Mouse (Mus musculus): ENCODE data around the gene Gm44511. TPM values are rescaled to one million over a fixed set of nuclear protein-coding genes. Genes with fewer than 3 reads are reported as not detected.
A peak's percentile ranks its signal among the peaks of the same experiment; 100 is the strongest.
"Not testable (repeated sequence)": the region's sequence is repeated elsewhere in the genome, so short reads cannot be mapped to it uniquely, and the experiment has no call there.

Gm44511 gene
- total RNA-seq, 2 experiments from 2014 or later = not detected

DNA sequence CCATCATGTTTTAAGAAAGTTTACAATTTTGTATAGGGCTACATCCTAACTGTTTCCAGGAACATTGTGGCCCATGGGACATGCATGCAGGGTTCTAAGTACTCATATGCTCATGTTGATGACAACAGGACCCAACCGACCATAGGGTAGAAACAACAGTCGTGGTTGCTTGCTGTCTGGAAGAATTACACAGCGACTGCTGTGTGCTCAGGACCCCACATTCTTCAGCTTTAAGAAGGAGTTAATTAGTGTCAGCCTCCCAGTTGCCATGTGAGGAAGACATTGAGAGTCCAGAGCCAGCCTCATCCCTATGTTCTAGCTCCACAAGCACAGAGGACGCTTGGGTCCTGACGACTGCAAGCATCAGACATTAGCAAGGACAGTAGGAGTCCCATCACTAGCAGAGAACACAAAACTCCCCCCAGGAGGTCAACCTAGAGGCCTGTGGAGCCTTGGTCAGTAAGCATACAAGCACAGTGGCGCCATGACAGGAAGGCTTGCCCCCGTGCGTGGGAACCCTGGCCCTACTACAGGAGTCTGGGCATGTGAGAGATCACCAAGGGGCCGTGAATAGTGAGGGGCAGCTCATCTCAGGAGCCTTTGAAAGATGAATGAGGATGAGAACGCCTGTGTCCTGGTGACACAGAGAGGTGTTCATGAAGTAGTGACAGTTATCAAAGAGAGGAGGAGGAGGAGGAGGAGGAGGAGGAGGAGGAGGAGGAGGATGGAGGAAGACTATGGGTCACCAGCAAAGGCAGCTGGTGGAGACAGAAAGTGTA lies 63.0 kb downstream of the Gm44511 start:
- peak in 1 of 2 experiments; percentile 20 for DNase-seq (ENCODE audit: low spot score in 2 of 2)

DNA sequence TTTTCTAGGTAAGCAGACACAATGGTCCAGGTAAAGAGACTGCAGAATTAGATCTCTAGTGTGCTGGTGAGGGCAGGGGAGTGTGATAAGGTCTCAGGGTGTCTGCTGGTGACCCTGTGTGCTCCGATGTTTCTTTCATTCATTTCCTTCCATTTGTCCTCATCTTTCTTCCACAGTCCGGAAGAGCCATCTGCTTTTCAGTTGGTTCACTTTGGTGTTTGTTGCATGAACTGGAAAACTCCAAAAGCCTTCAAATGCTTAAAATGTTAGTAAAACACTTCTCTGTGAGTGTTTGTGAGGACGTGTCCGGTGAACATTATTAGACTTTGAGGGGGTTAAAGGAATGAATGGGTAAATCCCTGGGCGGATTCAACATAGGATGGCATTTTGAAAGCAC lies 65.0 kb downstream of the Gm44511 start:
- DNase-seq (ENCODE audit: low spot score in 2 of 2) = no peak

DNA sequence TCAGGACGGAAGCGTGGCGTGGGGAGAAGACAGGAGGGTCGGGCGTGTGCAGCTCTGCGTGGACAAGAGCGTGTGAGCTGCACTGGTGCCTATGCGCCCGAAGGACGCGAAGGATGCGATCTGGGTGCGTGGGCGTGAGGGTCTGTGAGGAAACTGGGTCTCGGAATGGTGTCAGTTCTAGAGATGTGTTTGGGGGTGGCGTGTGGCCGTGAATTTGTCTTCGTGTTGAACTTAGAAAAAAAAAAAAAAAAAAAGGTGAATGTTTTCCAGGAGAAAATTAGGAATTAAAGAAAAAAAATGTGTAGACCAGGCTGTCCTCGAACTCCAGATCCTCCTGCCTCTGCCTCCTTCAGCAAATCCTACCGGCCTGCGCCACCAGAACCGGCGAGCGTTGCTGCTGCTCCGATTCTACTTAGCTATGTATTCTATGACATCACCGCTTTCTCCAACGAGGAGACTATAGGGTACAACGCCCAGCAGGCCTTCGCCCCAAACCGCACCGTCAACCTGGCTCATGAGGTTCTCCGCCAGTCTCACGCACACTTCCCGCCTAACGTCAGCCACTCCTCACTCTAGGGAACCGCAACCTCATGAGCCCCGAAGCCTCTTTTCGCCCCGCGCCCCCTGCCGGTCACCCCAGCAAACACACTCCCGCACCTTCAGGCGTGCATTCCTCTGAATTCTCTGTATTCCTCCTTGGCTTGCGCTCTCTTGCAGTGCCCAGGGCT lies 65.5 kb downstream of the Gm44511 start:
- DNase-seq (ENCODE audit: low spot score in 2 of 2) = peak; percentile 93 to 94

DNA sequence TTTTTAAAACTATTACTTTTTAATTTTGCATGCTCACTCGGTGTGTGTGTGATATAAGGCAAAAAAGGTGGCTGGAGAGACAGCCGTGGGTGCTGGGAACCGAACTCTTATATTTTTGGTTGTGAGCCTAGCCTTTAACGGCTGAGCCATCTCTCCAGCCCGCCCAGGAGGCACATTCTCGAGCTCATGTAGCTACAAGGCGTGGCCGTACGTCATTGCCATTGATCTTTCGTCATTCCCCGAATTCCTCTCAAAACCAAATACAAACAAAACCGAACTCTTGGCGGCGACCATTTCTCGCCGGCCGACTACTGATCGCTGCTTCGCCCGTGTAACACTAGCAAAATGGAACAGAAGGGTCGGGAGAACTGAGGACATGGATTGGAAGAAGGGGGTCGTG lies 66.1 kb downstream of the Gm44511 start:
- peak; percentile 97 to 98 for DNase-seq (ENCODE audit: low spot score in 2 of 2)

DNA sequence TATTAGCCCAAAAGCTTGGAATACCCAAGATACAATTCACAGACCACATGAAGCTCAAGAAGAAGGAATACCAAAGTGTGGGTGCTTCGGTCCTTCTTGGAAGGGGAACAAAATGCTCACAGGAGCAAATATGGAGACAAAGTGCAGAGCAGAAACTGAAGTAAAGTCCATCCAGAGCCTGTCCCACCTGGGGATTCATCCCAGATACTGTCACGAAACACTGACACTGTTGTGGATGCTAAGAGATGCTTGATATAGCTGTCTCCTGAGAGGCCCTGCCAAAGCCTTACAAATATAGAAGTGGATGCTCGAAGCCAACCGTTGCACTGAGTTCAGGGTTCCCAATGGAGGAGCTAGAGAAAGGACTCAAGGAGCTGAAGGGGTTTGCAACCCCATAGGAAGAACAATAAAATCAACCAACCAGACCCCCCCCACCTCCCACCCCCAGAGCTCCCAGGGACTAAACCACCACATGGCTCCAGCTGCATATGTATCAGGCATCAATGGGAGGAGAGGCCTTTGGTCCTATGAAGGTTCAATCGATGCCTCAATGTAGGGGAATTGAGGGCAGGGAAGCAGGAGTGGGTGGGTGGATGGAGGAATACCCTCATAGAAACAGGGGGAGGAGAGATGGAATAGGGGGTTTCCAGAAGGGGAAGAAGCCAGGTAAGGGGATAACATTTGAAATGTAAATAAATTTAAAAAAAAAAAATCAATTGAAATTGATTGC lies 66.7 kb downstream of the Gm44511 start:
- no peak for DNase-seq (ENCODE audit: low spot score in 2 of 2)

DNA sequence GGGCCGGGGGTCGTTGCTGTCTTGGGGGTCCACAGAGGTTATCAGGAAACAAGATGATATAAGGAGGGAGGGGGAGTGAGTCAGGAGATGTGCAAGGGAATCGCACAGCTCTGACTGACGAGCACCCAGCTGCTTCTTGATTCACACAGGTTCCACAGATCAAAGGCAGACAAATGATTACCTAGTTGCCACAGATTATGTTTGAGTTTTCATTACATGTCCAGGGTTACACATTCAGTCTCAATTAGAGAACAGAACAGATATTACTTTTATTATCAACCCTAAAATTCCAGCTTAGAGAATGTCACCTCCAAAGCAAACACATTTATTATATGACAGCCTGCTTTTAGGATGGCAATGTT lies 70.7 kb downstream of the Gm44511 start:
- DNase-seq (ENCODE audit: low spot score in 2 of 2) = not testable (repeated sequence)

DNA sequence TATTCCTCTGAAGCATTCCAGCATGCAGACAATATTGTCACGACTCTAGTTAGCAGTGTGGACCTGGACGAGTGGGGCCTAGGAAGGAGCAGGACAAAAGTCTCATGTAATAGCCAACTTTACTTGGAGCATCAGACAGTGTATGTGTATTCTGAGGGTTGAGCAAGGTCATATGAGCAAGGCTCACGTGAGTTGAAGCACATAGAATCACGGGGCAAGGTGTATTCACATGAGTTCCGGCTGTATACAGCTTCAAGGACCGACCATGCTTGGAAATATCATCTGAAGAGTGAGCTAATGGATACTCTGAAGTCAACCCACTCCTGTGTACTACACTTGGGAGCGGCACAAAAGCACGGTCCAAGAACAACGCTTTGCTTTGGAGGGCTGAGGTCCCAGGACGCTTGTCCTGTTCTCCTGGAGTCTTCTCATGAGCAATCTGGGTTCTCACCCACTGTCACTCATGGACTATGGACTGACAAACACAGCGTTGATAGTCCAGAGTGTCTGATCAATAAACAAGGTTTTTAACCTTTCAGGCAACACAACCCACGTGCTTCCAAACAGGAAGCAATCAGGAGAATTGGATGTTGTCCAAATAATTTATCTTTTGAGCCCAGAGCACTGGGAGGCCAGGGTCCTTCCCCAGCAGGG lies 71.2 kb downstream of the Gm44511 start:
- DNase-seq (ENCODE audit: low spot score in 2 of 2) = not testable (repeated sequence)

- DNase-seq (ENCODE audit: low spot score in 2 of 2) = not testable (repeated sequence)
Measured at GRCm38 (mm10) chr6:128754265-128754664, 71.8 kb downstream of the Gm44511 start.

DNA sequence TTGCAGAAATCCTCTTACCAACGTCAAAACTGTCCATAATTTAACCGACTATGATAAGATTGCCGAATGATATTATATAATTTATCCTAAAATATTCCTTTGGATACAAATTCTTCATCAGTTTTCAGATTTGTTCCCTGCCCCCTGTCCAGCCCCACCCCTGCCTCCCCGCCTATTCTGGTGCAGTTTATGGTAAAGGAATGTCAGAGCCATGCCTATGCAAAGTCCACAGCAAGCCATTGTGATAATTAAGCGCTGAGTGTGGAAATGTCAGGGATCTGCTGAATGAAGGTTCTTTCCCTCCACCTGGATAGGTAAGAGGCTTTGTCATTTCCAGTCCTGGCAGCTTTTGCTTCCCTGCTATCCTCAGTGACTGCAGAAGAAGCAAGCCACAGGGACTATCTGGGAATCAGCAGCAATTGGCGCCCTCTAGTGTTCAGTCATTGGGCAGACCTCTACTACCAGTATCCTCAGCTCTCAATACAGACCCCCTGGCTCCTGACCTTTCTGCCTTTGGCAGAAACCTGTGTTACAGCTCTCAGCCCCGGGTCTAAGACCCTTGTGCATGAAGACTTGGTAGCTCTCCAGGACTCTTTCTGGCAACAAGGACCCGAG lies 72.4 kb downstream of the Gm44511 start:
- peak; percentile 87 to 88 for DNase-seq (ENCODE audit: low spot score in 2 of 2)

DNA sequence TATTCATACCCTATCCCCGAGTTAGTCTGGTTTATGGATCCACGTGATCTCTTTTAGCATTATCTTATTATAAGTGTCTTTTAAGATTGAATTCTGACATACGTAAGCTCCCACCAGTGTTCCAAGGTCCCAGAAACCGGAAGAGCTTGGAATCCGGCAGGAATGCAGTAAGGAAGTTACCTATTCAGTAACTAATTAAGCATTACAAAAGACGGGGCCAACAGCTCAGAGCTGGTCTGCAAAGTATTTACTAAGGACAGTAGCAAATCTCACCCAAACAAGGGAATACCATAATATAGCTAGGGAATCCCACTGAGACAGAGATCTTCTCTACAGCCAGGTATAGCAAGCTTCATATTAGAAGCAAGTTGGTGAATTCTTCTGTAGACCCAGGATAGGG lies 79.1 kb downstream of the Gm44511 start:
- DNase-seq (ENCODE audit: low spot score in 2 of 2) = not testable (repeated sequence)

DNA sequence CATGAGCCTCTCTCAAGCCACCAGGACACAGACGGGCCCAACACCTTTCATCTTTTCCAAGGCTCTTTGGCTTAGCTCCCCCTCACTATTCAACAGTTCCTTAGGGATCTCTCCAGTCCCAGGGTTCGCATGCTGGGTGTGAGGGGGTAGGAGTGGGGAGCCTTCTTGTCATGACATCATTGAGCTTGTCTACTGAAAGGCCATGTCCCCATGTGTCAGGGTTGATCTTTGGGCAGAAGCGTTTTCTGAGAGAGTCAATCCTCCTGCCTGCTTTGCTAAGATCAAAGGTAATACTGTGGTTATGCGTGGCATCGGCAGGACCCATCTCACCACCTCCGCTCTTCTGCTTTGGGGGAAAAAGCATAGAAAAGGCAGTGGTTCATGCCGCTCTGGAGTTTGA lies 88.7 kb downstream of the Gm44511 start:
- DNase-seq (ENCODE audit: low spot score in 2 of 2) = no peak

DNA sequence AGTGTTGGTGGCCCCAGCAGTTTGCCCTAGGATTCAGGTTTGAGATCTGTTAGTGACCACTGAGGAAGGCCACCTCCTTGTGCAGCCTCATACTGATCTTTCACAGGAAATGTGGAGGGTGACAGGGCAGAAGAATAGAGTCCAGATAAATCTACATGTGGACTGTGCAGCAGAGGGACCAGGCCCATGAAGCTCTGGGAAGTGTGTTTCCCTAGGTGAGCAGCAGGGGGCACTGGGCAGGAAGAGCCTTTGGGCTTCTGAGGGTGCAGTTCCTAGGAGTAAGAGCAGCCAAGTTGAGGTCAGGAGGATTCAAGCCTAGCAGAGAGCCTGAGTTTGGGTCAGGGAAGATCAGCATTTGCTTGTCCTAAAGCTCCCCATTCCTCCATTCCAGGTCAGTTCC lies 90.0 kb downstream of the Gm44511 start:
- no peak for DNase-seq (ENCODE audit: low spot score in 2 of 2)

DNA sequence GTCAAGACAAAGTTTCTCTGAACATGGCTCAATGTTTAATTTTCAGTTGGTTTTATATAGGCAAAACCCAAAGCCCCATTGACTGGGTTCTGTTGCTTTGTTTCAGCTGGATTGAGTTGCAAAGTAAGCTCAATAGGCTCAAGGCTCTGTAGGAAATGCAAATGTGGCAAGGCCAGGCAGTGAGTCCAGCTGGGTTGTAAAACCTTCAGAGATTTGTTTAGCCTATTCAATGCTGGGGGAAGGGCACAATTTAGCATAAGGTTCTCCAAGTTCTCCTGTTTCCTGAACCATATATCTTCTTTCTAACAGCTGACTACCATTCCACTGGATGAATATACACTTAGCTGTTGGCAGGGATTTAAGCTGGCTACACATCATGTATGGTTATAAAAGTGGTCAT lies 91.2 kb downstream of the Gm44511 start:
- DNase-seq (ENCODE audit: low spot score in 2 of 2) = no peak

DNA sequence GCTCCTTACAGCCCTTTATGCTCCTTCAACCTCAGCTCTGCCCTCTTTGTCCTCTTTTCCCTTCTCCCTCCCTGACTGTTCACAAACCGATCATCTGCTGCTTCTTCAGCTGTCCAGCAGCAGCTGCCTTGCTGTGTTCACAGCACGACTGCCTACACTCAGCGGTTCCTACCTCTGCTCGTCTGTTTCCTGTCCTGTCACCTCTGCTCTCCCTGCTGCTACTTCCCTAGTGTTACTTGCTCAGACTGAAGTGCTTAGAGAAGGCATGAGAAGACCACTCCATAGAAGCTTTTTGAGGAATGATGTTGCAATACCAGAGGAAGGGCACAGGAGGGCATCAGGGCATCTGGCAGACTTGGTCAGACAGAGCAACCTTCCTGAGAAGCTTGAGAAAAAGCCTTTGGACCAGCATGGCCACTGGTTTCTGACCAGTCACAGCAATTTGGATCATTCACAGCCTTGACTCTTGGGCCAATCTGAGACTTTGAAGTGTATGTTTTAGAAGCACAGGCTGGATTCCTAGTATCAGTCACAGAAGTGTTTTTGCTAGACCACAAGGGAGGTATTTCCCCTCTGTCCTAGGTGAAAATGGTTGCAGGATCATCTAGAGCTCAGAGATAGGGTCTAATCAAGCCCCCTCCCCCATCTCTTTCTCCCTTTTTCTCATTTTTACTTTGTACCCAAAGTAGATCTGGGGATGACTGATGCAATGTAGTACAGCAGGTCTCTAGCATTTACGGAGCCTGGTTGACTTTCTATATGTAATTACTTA lies 92.0 kb downstream of the Gm44511 start:
- DNase-seq (ENCODE audit: low spot score in 2 of 2) = no peak

DNA sequence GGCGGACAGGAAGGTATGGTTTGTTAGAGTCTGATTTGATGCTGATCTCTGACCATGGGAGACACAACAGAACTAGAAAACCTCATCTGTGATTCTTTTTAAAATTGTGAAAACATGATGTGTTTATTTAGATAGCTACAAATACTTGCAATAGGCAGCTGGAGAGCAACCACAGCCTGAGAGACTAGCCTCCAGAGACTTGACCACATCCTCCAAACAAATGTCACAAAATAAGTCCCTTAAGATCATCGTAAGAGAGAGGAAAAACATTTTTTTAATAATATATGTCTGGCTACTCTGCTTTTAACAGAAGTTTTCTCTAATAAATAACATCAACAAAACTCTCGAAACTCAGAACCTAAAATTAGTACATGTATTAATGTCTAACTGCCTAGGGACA lies 94.1 kb downstream of the Gm44511 start:
- no peak for DNase-seq (ENCODE audit: low spot score in 2 of 2)

Other genes starting within 250 kb of the Gm44511 start
- 10 to 100 TPM in 1 of 2 experiments, 1 to 10 TPM in 1; 7.6 to 12.8 TPM for gene A2ml1, start 244.7 kb downstream of the Gm44511 start, total RNA-seq (2021)
- gene Klrb1a, start 202.8 kb downstream of the Gm44511 start, total RNA-seq (2021) = not detected
- gene Clec2h, start 163.9 kb downstream of the Gm44511 start, total RNA-seq (2021) = not detected
- 1 to 10 TPM; 4.0 to 6.0 TPM for gene Klrb1, start 103.3 kb downstream of the Gm44511 start, total RNA-seq (2021)
- under 1 TPM in 1 of 2 experiments, not detected in 1; 0.20 TPM for gene Klrb1c, start 37.1 kb downstream of the Gm44511 start, total RNA-seq (2021)
- gene Klrb1b, start within 50 bp of the Gm44511 start, total RNA-seq (2021) = not detected
- not detected for gene Clec2i, start 61.3 kb upstream of the Gm44511 start, total RNA-seq (2021)
- gene BC035044, start 64.8 kb upstream of the Gm44511 start, total RNA-seq (2021) = 1 to 10 TPM; 1.6 to 1.7 TPM
- gene Clec2g, start 108.1 kb upstream of the Gm44511 start, total RNA-seq (2021) = not detected
- not detected for gene Klrb1f, start 219.6 kb upstream of the Gm44511 start, total RNA-seq (2021)